Mouse (Mus musculus) liver, embryonic 16.5 days (tissue): ENCODE data around the gene Bsn. TPM values are rescaled to one million over a fixed set of nuclear protein-coding genes. Genes with fewer than 3 reads are reported as not detected.

Experiments used
- ATAC-seq: fragments of 200-750 bp; cut with Nextera tagmentation; 2 replicates; pipeline ENCODE4 v1.8.0; 2017; ENCODE audit warnings: low read depth, mild to moderate bottlenecking, moderate number of reproducible peaks, moderate library complexity
- H3K27ac ChIP-seq: fragments of 300-500 bp; sonication (generic); 2 replicates; pipeline ENCODE4 v1.5.1; 2014; ENCODE audit warnings: mild to moderate bottlenecking, low read length
- H3K27me3 ChIP-seq: fragments of 300-500 bp; sonication (generic); 2 replicates; pipeline ENCODE4 v1.6.1; 2014; ENCODE audit warnings: low read depth, low read length, mixed read lengths; ENCODE audit not compliant: control insufficient read depth, insufficient read depth
- H3K36me3 ChIP-seq: fragments of 300-500 bp; sonication (generic); 2 replicates; pipeline ENCODE4 v1.6.1; 2014; ENCODE audit warnings: mild to moderate bottlenecking; ENCODE audit not compliant: control insufficient read depth, insufficient read depth
- H3K4me1 ChIP-seq: fragments of 300-500 bp; sonication (generic); 2 replicates; pipeline ENCODE4 v1.6.1; 2014; ENCODE audit warnings: low read depth, low read length, mixed read lengths; ENCODE audit not compliant: control insufficient read depth
- H3K4me2 ChIP-seq: fragments of 300-500 bp; sonication (generic); 2 replicates; pipeline ENCODE4 v1.6.1; 2014; ENCODE audit warnings: low read depth, low read length, mixed read lengths
- H3K4me3 ChIP-seq: fragments of 300-500 bp; sonication (generic); 2 replicates; pipeline ENCODE4 v1.5.1; 2014; ENCODE audit warnings: low read depth, mild to moderate bottlenecking, low read length
- H3K9ac ChIP-seq: fragments of 300-500 bp; sonication (generic); 2 replicates; pipeline ENCODE4 v1.6.1; 2014; ENCODE audit warnings: low read depth, low read length
- H3K9me3 ChIP-seq: fragments of 300-500 bp; sonication (generic); replicated peaks from 2 replicates; pipeline ENCODE4 v1.6.1; 2016; ENCODE audit warnings: low read length; ENCODE audit not compliant: control insufficient read depth
- WGBS: fragments of 180-500 bp; shearing (Covaris S2); extraction: QIAGEN DNeasy Blood & Tissue Kit; methylation state at CpG from one replicate; pipeline ENCODE4 v1.1.7; 2014; ENCODE audit not compliant: insufficient replicate concordance; 5-methylcytosine and 5-hydroxymethylcytosine counted together
- polyA plus RNA-seq: library from polyadenylated mRNA; unstranded; fragments of >200 nt; fragmentation: Nextera tagmentation; extraction: Ambion mirVana; gene quantifications from 2 replicates; pipeline ENCODE4 v1.2.1, GENCODE M21; 2015

The Bsn gene
- polyA plus RNA-seq, 1 experiment from 2014 or later = 1.2 TPM

DNA sequence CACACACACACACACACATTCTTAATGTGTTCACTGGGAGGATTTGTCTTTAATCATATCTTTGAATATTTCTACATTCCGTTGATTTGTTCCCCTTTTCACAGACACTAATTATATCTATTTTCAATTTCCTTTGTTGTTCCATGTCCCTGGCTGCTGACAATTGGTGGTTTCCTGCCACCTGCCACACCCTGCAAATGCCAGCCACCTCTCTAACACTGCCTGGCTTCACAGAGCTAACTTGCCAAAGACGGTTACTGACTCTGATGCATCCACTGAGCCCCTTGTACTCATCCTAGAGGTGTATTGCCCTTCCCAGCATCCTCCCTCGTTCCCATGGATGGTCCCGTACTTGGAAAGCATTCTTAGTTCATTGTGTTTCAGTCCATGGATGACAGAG lies 43.7 kb downstream of the Bsn start:
- Histone ChIP-seq H3K27ac (no peak overlapping the region), H3K27me3 (no peaks in the 10 kb centered on the region), H3K9me3 (no peaks in the 10 kb centered on the region), H3K9ac (no peak overlapping the region), H3K4me3 (no peak overlapping the region), H3K4me2 (no peak overlapping the region), H3K4me1 (no peaks in the 10 kb centered on the region), H3K36me3 (no peaks in the 10 kb centered on the region)
- no peak for ATAC-seq
- 35% methylated on average over 4 of the region's 4 CpGs for WGBS

DNA sequence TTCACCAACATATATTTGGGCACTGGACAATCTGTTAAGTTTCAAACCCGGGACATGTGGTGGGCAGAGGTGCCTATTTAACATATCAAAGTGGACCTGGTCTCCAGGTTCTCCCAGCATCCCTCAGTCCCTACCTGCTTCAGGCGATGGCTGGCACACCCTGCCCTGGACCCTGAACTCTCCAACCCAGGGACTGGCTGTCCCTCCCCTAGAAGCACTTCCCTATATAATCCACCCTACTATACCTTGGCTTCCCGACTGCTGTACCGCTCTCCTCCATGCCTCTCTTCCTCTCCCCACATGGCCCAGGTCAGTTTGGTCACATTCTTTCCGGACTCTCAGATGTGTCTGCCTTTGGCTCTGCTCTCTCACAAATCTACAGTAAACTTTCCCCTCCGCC lies 44.4 kb downstream of the Bsn start:
- 56% methylated on average over 6 of the region's 6 CpGs for WGBS
- no peaks in the 10 kb centered on the region for H3K27me3 ChIP-seq
- no peaks in the 10 kb centered on the region for H3K36me3 ChIP-seq
- no peak overlapping the region for H3K9ac ChIP-seq
- H3K9me3 ChIP-seq = no peaks in the 10 kb centered on the region
- no peak overlapping the region for H3K4me2 ChIP-seq
- no peak for ATAC-seq
- H3K27ac ChIP-seq = no peak overlapping the region
- no peaks in the 10 kb centered on the region for H3K4me1 ChIP-seq
- H3K4me3 ChIP-seq = no peak overlapping the region

DNA sequence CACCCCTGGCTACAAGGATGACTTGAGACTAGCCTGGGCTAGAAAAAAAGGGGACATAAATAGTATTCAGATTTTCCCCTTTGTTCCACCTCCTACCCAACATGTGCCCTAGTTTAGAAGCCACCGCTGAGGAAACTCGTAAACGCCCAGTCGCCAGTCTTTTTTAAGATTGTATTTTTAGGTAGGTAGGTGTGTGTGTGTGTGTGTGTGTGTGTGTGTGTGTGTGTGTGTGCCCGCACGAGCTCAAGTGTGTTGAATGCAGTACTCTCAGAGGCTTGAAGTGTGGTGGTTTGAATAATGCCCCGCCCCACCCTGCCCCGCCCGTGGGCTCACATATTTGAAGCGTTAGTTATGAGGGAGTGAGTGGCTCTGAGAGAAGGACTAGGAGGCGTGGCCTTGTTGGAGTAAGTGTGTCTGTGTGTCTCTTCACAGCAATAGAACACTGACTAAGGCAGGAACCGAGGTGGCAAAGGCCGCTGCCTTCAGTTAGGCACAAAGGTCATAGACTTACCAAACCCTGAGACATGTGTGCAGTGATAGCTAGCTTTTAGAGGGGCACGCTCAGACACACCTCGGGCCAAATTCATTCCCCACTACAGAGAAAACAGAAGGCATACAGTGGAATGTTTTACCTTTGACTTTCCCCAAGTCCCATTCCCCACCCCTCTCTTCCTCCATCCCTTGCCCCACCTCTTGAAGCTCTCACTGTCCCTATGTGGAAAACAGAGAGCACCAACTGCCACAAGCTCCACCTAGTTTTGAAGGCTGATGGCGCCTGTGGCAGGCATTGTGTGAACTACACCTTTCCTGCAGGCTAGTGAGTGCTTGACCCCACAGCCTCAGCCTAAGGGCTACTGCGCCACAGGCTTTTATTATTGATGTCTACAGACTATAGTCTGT lies 45.6 kb downstream of the Bsn start:
- no peaks in the 10 kb centered on the region for H3K27me3 ChIP-seq
- no peak overlapping the region for H3K4me3 ChIP-seq
- WGBS = 58% methylated on average over 17 of the region's 17 CpGs
- no peaks in the 10 kb centered on the region for H3K36me3 ChIP-seq
- H3K9ac ChIP-seq = no peak overlapping the region
- no peaks in the 10 kb centered on the region for H3K9me3 ChIP-seq
- no peak overlapping the region for H3K27ac ChIP-seq
- ATAC-seq = no peak
- no peak overlapping the region for H3K4me2 ChIP-seq
- H3K4me1 ChIP-seq = no peaks in the 10 kb centered on the region

DNA sequence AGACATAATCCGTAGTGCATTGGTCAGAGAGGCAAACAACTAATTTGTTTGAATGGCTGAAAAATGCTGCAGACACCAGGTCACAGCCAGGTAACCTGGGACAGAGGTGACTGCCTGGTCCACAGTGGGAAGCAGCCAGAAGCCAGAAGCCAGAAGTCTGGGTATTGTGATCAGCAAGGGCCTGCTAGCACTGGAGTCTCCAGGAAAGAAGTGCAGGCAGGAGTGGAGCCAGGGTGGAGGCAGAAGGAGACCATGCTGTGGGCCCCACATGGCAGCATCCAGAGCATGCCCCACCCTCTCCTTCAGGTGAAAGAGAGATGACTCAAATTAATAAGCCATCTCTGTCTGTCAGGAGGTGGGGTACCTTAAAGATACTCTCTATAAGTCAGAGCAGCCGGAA lies 46.7 kb downstream of the Bsn start:
- no peaks in the 10 kb centered on the region; the same call in 1 of the 2 replicates for H3K27me3 ChIP-seq
- no peak overlapping the region for H3K9ac ChIP-seq
- ATAC-seq = no peak
- no peak overlapping the region for H3K4me3 ChIP-seq
- H3K4me1 ChIP-seq = no peaks in the 10 kb centered on the region
- WGBS = 70% methylated on average over 2 of the region's 2 CpGs
- no peaks in the 10 kb centered on the region for H3K36me3 ChIP-seq
- H3K4me2 ChIP-seq = no peak overlapping the region
- no peak overlapping the region for H3K27ac ChIP-seq
- H3K9me3 ChIP-seq = no peaks in the 10 kb centered on the region

DNA sequence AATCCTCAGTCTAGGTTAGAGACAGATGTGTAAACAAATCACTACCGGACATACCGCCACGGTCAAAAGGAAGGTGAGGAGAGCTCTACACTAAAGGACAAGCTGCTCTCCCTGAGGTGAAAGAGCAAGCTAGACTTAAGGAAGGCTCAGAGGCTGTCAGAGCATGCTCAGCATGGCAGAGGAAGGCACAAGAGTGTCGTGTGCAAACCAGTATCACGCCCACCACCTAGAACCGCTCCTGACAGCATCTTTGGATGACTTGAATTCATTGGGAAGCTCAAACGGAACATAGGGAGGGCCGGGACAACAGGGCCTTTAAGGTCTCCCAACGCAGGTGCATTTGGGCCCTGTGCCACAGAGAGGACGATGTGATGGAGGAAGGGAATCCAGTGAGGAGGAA lies 48.8 kb downstream of the Bsn start:
- no peak overlapping the region for H3K4me2 ChIP-seq
- no peaks in the 10 kb centered on the region for H3K9me3 ChIP-seq
- 74% methylated on average over 10 of the region's 10 CpGs for WGBS
- H3K27ac ChIP-seq = no peak overlapping the region
- ATAC-seq = no peak
- peaks cover 6% of the 10 kb centered on the region for H3K27me3 ChIP-seq
- no peaks in the 10 kb centered on the region for H3K4me1 ChIP-seq
- no peak overlapping the region for H3K9ac ChIP-seq
- no peak overlapping the region for H3K4me3 ChIP-seq
- H3K36me3 ChIP-seq = no peaks in the 10 kb centered on the region

DNA sequence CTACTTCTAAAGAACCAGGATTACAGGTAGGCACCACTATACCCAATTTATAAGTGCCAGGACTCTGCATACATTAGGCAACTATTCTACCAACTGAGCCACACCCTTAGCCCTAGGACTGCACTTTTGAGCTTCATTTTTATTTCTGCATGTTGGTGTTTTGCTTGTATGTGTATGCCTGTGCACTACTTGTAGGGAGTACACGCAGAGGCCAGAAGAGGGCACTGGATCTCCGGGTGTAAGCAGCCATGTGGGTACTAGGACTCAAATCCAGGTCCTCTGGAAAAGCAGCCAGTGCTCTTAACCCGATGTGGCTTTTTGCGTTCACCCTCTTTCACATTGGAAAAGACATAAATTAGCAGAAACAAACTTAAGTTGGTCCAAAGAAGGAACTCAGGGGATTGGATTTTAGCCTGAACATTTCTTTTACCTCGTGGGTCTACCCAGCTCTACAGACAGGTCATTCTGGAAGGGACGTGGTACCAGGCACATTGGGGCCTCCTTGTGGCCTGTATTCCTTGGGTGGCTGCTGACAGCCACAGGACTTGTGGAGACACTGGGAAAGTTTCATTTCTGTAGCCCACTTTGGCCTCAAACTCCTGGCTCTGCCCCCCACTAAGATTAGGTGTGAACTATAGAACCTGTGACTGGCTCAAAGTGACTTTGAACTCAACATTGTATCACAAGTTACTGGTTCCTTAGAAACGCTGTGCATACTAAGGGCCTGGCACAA lies 50.1 kb downstream of the Bsn start:
- no peak overlapping the region for H3K4me3 ChIP-seq
- no peaks in the 10 kb centered on the region for H3K9me3 ChIP-seq
- 62% methylated on average over 7 of the region's 7 CpGs for WGBS
- no peak overlapping the region for H3K4me2 ChIP-seq
- H3K4me1 ChIP-seq = no peaks in the 10 kb centered on the region
- H3K36me3 ChIP-seq = no peaks in the 10 kb centered on the region
- no peak overlapping the region for H3K9ac ChIP-seq
- peaks cover 6% of the 10 kb centered on the region for H3K27me3 ChIP-seq
- no peak overlapping the region for H3K27ac ChIP-seq
- no peak for ATAC-seq

DNA sequence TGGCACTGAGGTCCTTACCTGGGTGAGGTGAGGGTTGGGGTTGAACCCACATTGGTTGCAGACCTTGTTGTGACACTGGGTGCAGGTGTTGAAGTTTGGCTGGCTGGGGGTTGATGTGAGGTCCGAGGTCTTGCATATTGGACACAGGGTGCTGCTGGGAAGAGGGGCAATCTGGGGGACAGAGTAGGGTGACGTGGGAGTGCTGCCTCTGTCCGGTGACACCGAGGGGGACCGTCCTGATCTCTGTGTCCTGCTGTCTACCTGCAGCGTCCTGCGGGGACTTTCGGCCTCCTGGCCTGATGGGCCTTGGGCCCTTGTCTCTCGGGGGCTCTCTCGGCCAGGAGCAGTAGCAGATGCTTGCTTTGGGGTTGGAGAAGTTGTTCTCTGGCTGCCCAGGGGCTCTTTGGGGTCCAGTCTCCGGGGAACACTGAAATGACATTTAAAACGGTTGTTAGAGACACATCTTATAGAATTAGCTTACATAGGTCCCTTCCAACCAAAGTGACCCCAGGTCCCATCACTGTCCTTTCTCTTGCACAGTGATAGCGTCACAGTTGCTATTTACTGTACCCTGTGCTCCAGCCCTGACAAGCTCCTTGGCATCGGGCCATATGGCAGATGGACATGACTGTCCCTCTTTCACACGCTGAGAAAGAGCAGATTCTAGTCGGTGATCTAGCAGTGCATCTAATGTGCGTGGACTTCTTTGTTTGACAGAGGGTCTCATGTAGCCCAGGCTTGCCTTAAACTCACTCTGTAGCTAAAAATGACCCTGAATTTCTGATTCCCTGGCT lies 50.8 kb downstream of the Bsn start:
- Histone ChIP-seq H3K4me1 (no peaks in the 10 kb centered on the region), H3K27ac (no peak overlapping the region), H3K36me3 (no peaks in the 10 kb centered on the region), H3K27me3 (peaks cover 6% of the 10 kb centered on the region), H3K4me2 (no peak overlapping the region), H3K9ac (no peak overlapping the region), H3K4me3 (no peak overlapping the region), H3K9me3 (no peaks in the 10 kb centered on the region)
- ATAC-seq = no peak
- 65% methylated on average over 17 of the region's 17 CpGs for WGBS

DNA sequence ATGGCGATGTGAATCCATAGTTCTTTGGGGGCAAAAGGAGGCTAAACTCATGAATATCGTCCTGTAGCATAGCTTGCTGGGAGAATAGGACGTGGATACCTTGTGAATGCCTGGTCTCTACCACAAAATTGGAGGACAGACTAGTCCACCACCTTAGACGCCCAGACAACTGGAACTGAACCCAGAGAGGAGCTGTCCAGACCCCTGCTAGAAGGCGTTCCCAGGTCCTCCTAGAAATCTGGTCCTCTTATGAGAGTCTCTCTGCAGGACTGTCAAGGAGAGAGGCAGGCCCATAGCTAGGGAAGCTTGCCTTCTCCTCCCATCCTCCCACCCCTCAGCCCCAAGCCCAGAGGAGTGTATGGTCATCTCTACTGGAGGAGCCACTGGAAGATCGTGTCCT lies 52.1 kb downstream of the Bsn start:
- WGBS = 67% methylated on average over 6 of the region's 6 CpGs
- H3K27ac ChIP-seq = no peak overlapping the region
- H3K4me1 ChIP-seq = no peaks in the 10 kb centered on the region
- ATAC-seq = no peak
- H3K9ac ChIP-seq = no peak overlapping the region
- no peaks in the 10 kb centered on the region for H3K9me3 ChIP-seq
- no peak overlapping the region for H3K4me2 ChIP-seq
- peaks cover 6% of the 10 kb centered on the region for H3K27me3 ChIP-seq
- H3K4me3 ChIP-seq = no peak overlapping the region
- no peaks in the 10 kb centered on the region for H3K36me3 ChIP-seq
